Mouse (Mus musculus): ENCODE measurements around the gene Dyrk1b. TPM values are rescaled to one million over a fixed set of nuclear protein-coding genes. Genes with fewer than 3 reads are reported as not detected.
A peak's percentile ranks its signal among the peaks of the same experiment; 100 is the strongest.

Gene Dyrk1b
- polyA plus RNA-seq, 1 experiment from 2014 or later, result 4.6 TPM

GRCm38 (mm10) chr7:28159292-28159691 is 20.0 kb upstream of the Dyrk1b start:
- Histone ChIP-seq H3K9me3 (ENCODE audit: control insufficient read depth, low read length) (no peaks in the 10 kb centered on the region), H3K4me2 (replicated peaks; ENCODE audit: low read depth) (no peak overlapping the region), H3K4me3 (ENCODE audit: low read depth, low read length) (no peak overlapping the region), H3K27me3 (ENCODE audit: control insufficient read depth, insufficient read depth, low read length) (no peaks in the 10 kb centered on the region), H3K27ac (replicated peaks) (no peak overlapping the region), H3K36me3 (ENCODE audit: control insufficient read depth, insufficient read depth, low read length) (no peaks in the 10 kb centered on the region), H3K9ac (ENCODE audit: low read length) (no peak overlapping the region), H3K4me1 (replicated peaks; ENCODE audit: control insufficient read depth, insufficient read depth) (no peaks in the 10 kb centered on the region)
- WGBS, result 45% methylated on average over 6 of the region's 6 CpGs
- DNase-seq (ENCODE audit: low spot score), result peak; percentile 42
- TF ChIP-seq EP300 (optimal IDR thresholded peaks at IDR 0.05) (no peak), CTCF (IDR thresholded peaks at IDR 0.05; ENCODE audit: low read depth) (no peak)
- ATAC-seq (ENCODE audit: low FRiP score, low TSS enrichment), result peak; percentile 66; the same call in 1 of the 2 replicates

GRCm38 (mm10) chr7:28159893-28160292 is 19.4 kb upstream of the Dyrk1b start:
- no peak overlapping the region for H3K4me3 ChIP-seq (ENCODE audit: low read depth, low read length)
- H3K9ac ChIP-seq (ENCODE audit: low read length), result no peak overlapping the region
- H3K36me3 ChIP-seq (ENCODE audit: control insufficient read depth, insufficient read depth, low read length), result no peaks in the 10 kb centered on the region
- TF ChIP-seq CTCF (IDR thresholded peaks at IDR 0.05; ENCODE audit: low read depth) (no peak), EP300 (optimal IDR thresholded peaks at IDR 0.05) (no peak)
- ATAC-seq (ENCODE audit: low FRiP score, low TSS enrichment) (no peak), DNase-seq (ENCODE audit: low spot score) (no peak)
- no peak overlapping the region for H3K27ac ChIP-seq (replicated peaks)
- no peaks in the 10 kb centered on the region for H3K4me1 ChIP-seq (replicated peaks; ENCODE audit: control insufficient read depth, insufficient read depth)
- WGBS, result 75% methylated on average over 3 of the region's 3 CpGs
- H3K27me3 ChIP-seq (ENCODE audit: control insufficient read depth, insufficient read depth, low read length), result no peaks in the 10 kb centered on the region
- no peaks in the 10 kb centered on the region for H3K9me3 ChIP-seq (ENCODE audit: control insufficient read depth, low read length)
- H3K4me2 ChIP-seq (replicated peaks; ENCODE audit: low read depth), result no peak overlapping the region

- DNase-seq (ENCODE audit: low spot score), result no peak
Observed at GRCm38 (mm10) chr7:28161163-28161749, 18.0 kb upstream of the Dyrk1b start.

GRCm38 (mm10) chr7:28165406-28165805 is 13.9 kb upstream of the Dyrk1b start:
- Histone ChIP-seq H3K4me3 (ENCODE audit: low read depth, low read length) (no peak overlapping the region), H3K4me1 (replicated peaks; ENCODE audit: control insufficient read depth, insufficient read depth) (no peaks in the 10 kb centered on the region), H3K36me3 (ENCODE audit: control insufficient read depth, insufficient read depth, low read length) (no peaks in the 10 kb centered on the region), H3K27ac (replicated peaks) (no peak overlapping the region), H3K9ac (ENCODE audit: low read length) (no peak overlapping the region), H3K27me3 (ENCODE audit: control insufficient read depth, insufficient read depth, low read length) (no peaks in the 10 kb centered on the region), H3K4me2 (replicated peaks; ENCODE audit: low read depth) (no peak overlapping the region), H3K9me3 (ENCODE audit: control insufficient read depth, low read length) (no peaks in the 10 kb centered on the region)
- peak; percentile 40 for TF ChIP-seq CTCF (IDR thresholded peaks at IDR 0.05; ENCODE audit: low read depth)
- no peak for TF ChIP-seq EP300 (optimal IDR thresholded peaks at IDR 0.05)
- no peak for DNase-seq (ENCODE audit: low spot score)
- 79% methylated on average over 6 of the region's 6 CpGs for WGBS
- no peak for ATAC-seq (ENCODE audit: low FRiP score, low TSS enrichment)

More at GRCm38 (mm10) chr7:28161163-28161749, 18.0 kb upstream of the Dyrk1b start:
- H3K9ac ChIP-seq (ENCODE audit: low read length), result no peak overlapping the region
- TF ChIP-seq EP300 (optimal IDR thresholded peaks at IDR 0.05) (no peak), CTCF (IDR thresholded peaks at IDR 0.05; ENCODE audit: low read depth) (no peak)
- no peaks in the 10 kb centered on the region for H3K4me1 ChIP-seq (replicated peaks; ENCODE audit: control insufficient read depth, insufficient read depth)
- no peaks in the 10 kb centered on the region for H3K9me3 ChIP-seq (ENCODE audit: control insufficient read depth, low read length)
- no peak for ATAC-seq (ENCODE audit: low FRiP score, low TSS enrichment)
- H3K4me3 ChIP-seq (ENCODE audit: low read depth, low read length), result no peak overlapping the region
- H3K4me2 ChIP-seq (replicated peaks; ENCODE audit: low read depth), result no peak overlapping the region
- H3K27ac ChIP-seq (replicated peaks), result no peak overlapping the region
- H3K36me3 ChIP-seq (ENCODE audit: control insufficient read depth, insufficient read depth, low read length), result no peaks in the 10 kb centered on the region
- WGBS, result 36% methylated on average over 9 of the region's 9 CpGs
- H3K27me3 ChIP-seq (ENCODE audit: control insufficient read depth, insufficient read depth, low read length), result no peaks in the 10 kb centered on the region

GRCm38 (mm10) chr7:28168320-28169115 is 10.8 kb upstream of the Dyrk1b start:
- Histone ChIP-seq H3K4me2 (replicated peaks; ENCODE audit: low read depth) (peak overlapping the region; percentile 84), H3K4me3 (ENCODE audit: low read depth, low read length) (peak overlapping the region; percentile 80), H3K9me3 (ENCODE audit: control insufficient read depth, low read length) (no peaks in the 10 kb centered on the region), H3K4me1 (replicated peaks; ENCODE audit: control insufficient read depth, insufficient read depth) (0 out of 2 replicates have a peak, but pooled peaks cover 2% of the 10 kb centered on the region), H3K27me3 (ENCODE audit: control insufficient read depth, insufficient read depth, low read length) (no peaks in the 10 kb centered on the region), H3K27ac (replicated peaks) (peak overlapping the region; percentile 91), H3K36me3 (ENCODE audit: control insufficient read depth, insufficient read depth, low read length) (no peaks in the 10 kb centered on the region), H3K9ac (ENCODE audit: low read length) (peak overlapping the region; percentile 43)
- TF ChIP-seq CTCF (IDR thresholded peaks at IDR 0.05; ENCODE audit: low read depth), result peak; percentile 94
- no peak for TF ChIP-seq EP300 (optimal IDR thresholded peaks at IDR 0.05)
- WGBS, result 6% methylated on average over 9 of the region's 9 CpGs
- DNase-seq (ENCODE audit: low spot score) (peak; percentile 78), ATAC-seq (ENCODE audit: low FRiP score, low TSS enrichment) (peak; percentile 48; the same call in 1 of the 2 replicates)

Data from stomach, postnatal 0 days (tissue).